Mouse (Mus musculus): ENCODE measurements around the gene Gm428. TPM values are rescaled to one million over a fixed set of nuclear protein-coding genes. Genes with fewer than 3 reads are reported as not detected.

The Gm428 gene
- total RNA-seq (2023): not detected

DNA sequence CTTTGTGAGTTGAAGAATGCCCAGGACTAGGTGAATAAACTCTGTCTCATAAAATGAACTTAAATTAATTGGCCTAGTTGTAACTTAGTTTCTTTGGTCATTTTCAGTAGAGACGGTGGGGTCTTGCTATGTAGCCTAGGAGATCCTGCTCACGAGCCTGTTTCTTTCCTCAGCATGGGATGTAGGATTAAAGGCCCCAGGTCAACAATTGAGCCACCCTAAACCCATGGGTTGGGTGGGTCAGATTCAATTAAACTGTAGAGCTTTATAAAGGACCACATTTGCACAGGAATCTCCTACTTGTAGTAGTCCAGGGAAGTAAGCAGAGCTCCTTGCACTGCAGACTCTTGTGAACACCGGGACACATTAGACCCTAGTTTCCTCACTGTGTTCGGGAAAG is at the start of gene Gm428:
Gm428 (plus strand) TSS at position 301 of the 400 bp plus-strand sequence.

DNA sequence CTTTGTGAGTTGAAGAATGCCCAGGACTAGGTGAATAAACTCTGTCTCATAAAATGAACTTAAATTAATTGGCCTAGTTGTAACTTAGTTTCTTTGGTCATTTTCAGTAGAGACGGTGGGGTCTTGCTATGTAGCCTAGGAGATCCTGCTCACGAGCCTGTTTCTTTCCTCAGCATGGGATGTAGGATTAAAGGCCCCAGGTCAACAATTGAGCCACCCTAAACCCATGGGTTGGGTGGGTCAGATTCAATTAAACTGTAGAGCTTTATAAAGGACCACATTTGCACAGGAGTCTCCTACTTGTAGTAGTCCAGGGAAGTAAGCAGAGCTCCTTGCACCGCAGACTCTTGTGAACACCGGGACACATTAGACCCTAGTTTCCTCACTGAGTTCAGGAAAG is 45.5 kb upstream of the Gm428 start, which contains the start of gene Gm11236:
Gm11236 (plus strand) TSS at position 301 of the 400 bp plus-strand sequence.

DNA sequence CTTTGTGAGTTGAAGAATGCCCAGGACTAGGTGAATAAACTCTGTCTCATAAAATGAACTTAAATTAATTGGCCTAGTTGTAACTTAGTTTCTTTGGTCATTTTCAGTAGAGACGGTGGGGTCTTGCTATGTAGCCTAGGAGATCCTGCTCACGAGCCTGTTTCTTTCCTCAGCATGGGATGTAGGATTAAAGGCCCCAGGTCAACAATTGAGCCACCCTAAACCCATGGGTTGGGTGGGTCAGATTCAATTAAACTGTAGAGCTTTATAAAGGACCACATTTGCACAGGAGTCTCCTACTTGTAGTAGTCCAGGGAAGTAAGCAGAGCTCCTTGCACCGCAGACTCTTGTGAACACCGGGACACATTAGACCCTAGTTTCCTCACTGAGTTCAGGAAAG is 15.3 kb upstream of the Gm428 start, which contains the start of gene Gm11239:
Gm11239 (plus strand) TSS at position 301 of the 400 bp plus-strand sequence.

Other genes with a start within 250 kb of the Gm428 start
- gene Gm11238, start 75.6 kb upstream of the Gm428 start, total RNA-seq (2023): not detected
- gene Gm11237, start 60.5 kb upstream of the Gm428 start, total RNA-seq (2023): not detected
- gene Gm11236, start 45.4 kb upstream of the Gm428 start, total RNA-seq (2023): not detected
- gene Gm11239, start 15.2 kb upstream of the Gm428 start, total RNA-seq (2023): not detected
- gene Rasef, start 107.5 kb downstream of the Gm428 start, total RNA-seq (2023): not detected
- not detected for gene Gm11758, start 192.8 kb downstream of the Gm428 start, total RNA-seq (2023)
- gene Gm11757, start 207.6 kb downstream of the Gm428 start, total RNA-seq (2023): not detected
- gene Gm13871, start 222.4 kb downstream of the Gm428 start, total RNA-seq (2023): not detected
- gene Gm11756, start 237.2 kb downstream of the Gm428 start, total RNA-seq (2023): not detected